In the genomic region with DNA sequence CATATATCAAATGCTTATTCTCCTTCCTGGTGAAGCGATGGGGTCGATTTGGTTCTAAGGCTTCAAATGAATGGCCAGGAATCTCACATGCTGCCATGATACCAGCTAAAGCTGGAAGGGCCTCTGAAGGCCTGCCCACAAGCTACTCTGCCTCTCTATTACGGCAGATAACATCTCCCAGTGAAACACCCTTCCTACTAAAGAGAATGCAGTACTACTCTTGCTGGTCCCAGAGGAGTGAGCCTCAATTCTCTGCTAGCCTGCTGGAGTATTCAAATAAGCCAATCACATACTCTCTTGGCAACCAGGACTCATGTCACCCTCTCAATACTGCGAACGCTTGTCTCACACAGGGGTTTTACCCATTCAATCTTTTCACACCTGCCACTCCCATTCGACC, we compare ENCODE assay signal across 21 mouse cellular contexts. TPM values are rescaled to one million over a fixed set of nuclear protein-coding genes. Genes with fewer than 3 reads are reported as not detected.
"Had no signal": no experiment of that assay in that cellular context is flagged by ENCODE, and none has a peak within 500 bp of the region (broad histone marks: within the 10 kb centered on the region; RNA-seq: fewer than 3 reads in every experiment).

No protein-coding gene starts in this region.

- H3K4me1 ChIP-seq: neural tube, embryonic 13.5 days; neural tube, embryonic 15.5 days; stomach, embryonic 15.5 days had no signal

- H3K27ac ChIP-seq: neural tube, embryonic 13.5 days; neural tube, embryonic 15.5 days; stomach, embryonic 15.5 days; stomach, postnatal 0 days had no signal

- H3K9me3 ChIP-seq: neural tube, embryonic 13.5 days; neural tube, embryonic 15.5 days; stomach, embryonic 15.5 days had no signal

- H3K4me3 ChIP-seq: neural tube, embryonic 13.5 days; neural tube, embryonic 15.5 days; stomach, embryonic 15.5 days had no signal

- H3K27me3 ChIP-seq: neural tube, embryonic 13.5 days; neural tube, embryonic 15.5 days; stomach, embryonic 15.5 days had no signal

- DNase-seq: retina, postnatal 1 day; right cerebral cortex, adult 18-20 months; right cerebral cortex, postnatal 14 days; right cerebral cortex, postnatal 25 days; right cerebral cortex, postnatal 4 days; spleen, adult 18-20 months; thymus, adult 18-20 months; thymus, adult 2 months; thymus, postnatal 14 days; thymus, postnatal 25 days; thymus, postnatal 36 days; thymus, postnatal 4 days had no signal

- H3K36me3 ChIP-seq: neural tube, embryonic 13.5 days; neural tube, embryonic 15.5 days; stomach, embryonic 15.5 days had no signal

- H3K9ac ChIP-seq: neural tube, embryonic 13.5 days; neural tube, embryonic 15.5 days; stomach, embryonic 15.5 days had no signal

RNA-seq across cellular contexts. Expression of gene Rln1, which starts 7.8 kb away (rescaled TPM):
- total RNA-seq: neutrophil, adult 5-6 weeks had no signal
- polyA plus RNA-seq: small intestine, adult 2 months; spleen, adult 2 months; stomach, embryonic 14.5 days; stomach, postnatal 0 days; testis, adult 2 months had no signal
